Mouse (Mus musculus) hematopoietic stem cell, adult 5-6 weeks (primary cell): ENCODE measurements around the gene Stk32c. TPM values are rescaled to one million over a fixed set of nuclear protein-coding genes. Genes with fewer than 3 reads are reported as not detected.

ENCODE experiments used
- ATAC-seq, 2 experiments: fragments of 125-278 bp in 1 of 2; replicated peaks in 1 of 2; 2 replicates each; pipeline ENCODE4 v1.8.0; 2016 to 2017; ENCODE audit warnings: inconsistent platforms in 2 of 2, mild to moderate bottlenecking in 2 of 2, moderate number of reproducible peaks in 2 of 2, low read depth in 1 of 2, moderate TSS enrichment in 1 of 2; ENCODE audit not compliant: low FRiP score in 2 of 2, poor library complexity in 2 of 2, severe bottlenecking in 2 of 2, insufficient read depth in 1 of 2, low TSS enrichment in 1 of 2
- total RNA-seq: library from RNA; stranded (forward); fragments of 172-1452, 232-1000 nt; gene quantifications from 2 replicates; pipeline ENCODE4 v1.2.3, GENCODE M21; 2017

Gene Stk32c
- total RNA-seq, 1 experiment from 2014 or later: not detected

GRCm38 (mm10) chr7:139092676-139093075 lies 120.4 kb downstream of the Stk32c start:
- no peak for ATAC-seq

DNA sequence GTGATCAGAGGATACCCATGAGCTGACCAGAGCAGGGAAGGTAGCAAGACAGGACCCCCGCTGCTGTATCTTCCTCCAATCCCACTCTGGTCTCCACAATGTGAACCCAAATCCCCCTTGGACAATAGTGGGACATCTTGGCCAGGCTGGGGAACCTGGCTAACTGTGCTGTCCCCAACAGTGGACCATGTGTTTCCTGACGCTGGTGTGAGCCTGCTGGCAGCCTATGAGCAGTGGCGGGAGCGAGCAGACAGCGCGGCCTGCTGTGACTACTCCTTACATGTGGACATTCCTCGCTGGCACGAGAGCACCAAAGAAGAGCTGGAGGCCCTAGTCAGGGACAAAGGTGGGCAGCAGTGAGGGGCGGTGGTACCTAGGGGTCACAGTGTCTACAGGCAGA lies 121.4 kb downstream of the Stk32c start:
- ATAC-seq: no peak

GRCm38 (mm10) chr7:139089892-139090874 lies 122.9 kb downstream of the Stk32c start:
- no peak for ATAC-seq

- ATAC-seq: no peak
Measured at GRCm38 (mm10) chr7:139087801-139088200, 125.3 kb downstream of the Stk32c start.

DNA sequence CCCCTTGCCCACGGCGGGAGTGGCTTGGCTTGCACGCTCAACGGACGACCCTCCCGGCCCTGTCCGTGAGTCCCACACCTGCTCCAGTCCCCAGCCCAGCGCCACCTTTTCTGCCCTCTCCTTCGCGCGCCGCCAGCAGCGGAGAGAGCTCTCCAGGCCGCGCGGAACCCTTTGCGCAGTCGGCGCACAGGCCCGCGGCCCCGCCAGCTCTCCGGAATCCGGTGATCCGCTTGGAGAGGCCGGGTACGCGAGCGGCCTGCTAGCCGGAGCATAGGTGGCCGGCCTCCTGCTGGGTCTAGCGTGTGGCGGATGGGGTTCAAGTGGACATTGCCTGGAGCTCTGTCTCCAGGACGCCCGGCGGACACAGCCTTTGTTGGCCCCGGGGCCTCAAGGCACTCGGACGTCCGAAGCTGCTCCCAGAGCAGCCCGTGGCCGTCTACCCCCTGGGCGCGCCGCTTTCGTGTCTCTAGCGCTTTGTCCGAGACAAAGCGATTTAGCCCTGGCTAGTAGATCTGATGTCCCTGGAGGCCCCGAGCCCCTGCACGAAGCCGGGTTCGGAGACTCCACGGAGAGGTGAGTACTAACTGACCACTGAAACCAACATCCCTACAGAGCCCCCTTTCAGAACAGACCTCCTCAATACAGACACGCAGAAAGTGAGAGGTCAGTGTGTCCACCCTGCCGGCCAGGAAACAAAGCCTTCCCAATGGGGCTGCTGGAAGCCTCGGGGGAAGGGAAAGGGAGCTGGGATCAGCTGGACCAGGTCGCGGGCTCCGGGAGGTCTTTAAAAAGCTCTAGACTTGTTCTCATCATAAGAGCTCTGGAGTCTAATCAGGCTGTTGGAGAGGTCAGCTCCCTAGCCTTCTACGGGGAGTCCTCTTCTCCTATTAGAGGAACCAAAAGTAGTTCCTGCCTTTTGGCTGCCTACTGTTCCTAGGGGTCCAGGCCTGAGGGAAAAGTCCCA lies 126.6 kb downstream of the Stk32c start:
- ATAC-seq: no peak

DNA sequence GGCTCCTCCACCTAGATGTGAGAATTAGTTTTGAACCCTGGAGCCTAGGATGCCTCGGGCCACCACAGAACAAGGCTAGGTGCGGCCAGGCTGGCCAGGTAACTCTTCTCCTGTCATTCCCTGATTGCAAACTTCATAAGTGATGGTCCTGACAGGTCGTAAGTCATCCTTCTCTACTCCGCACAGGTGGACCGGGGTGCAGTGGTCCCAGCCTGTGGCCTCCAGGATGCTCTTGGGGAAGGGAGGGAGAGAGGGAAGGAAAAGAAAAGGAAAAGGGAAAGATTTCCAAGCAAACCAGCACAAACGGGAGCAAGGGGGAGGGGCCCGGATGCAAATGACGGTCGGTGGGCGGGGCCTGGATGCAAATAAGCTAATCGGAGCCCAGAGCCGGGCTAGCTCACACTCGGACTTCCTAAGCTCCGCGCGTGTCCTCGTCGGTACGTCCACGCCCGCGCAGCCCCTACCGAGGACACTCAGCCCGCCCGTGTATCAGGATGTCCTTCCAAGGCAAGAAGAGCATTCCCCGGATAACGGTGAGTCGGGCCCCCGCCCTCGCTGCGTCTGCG lies 127.4 kb downstream of the Stk32c start, which contains the start of gene Dpysl4:
Dpysl4 (plus strand) TSS at position 373 of the 566 bp plus-strand sequence.
- ATAC-seq: no peak

- no peak for ATAC-seq
Measured at GRCm38 (mm10) chr7:139084316-139084715, 128.8 kb downstream of the Stk32c start.

DNA sequence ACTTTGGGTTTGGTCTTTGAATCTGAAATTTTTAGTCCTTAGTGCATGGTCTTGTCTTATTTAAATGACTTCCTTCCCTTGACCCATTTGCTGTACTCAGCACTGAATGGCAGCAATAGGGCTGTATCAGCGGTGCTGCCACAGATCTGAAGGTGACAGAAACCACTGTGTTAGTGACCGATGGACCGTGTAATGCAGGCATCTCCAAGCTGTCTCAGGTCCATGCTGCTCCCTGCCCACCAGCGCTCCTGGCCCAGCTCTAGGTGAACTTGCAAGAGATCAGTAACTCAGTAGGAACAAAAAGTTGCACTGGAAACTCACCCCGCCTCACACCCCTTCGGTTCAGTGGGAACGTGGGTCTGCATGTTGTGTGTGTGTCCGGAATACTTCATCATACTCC lies 130.8 kb downstream of the Stk32c start:
- no peak for ATAC-seq

DNA sequence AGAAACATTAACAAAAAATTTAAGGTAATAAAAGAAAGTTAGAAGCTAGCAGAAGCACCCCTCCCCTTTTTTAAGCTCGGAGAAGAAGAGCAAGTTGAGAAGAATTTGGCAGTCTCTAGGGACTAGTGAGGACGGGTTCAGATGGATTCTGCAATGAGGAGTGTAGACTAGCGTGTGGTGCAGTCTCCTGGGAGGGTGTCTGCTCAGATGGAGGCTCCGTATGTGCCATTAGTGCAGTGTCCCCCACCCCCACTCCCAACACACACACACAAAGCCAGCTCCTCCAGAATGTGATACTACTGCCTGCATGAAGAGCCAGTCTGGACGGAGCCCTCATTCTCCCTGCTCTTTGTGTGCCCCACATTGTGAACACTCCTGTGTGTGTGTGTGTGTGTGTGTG lies 131.9 kb downstream of the Stk32c start:
- no peak for ATAC-seq

DNA sequence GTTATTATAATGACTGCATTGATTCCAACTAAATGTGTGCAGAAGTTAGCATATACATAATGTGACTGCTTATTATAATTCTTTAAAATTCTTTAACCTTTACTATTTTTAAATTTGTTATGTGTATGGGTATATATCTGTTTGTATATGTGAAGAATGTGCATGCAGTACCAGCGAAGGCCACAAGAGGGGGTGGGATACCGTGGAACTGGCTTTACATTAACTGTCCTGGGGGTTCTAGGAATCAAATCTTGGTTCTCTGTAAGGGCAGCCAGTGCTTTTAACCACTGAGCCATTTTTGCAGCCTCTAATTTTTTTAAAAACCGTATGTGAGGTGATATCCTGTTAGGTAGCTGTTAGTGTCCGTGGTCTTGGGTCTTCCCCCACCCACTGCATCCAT lies 132.4 kb downstream of the Stk32c start:
- no peak for ATAC-seq

- ATAC-seq: no peak
Measured at GRCm38 (mm10) chr7:139079141-139079540, 134.0 kb downstream of the Stk32c start.

- no peak for ATAC-seq
Measured at GRCm38 (mm10) chr7:139078181-139078580, 134.9 kb downstream of the Stk32c start.

DNA sequence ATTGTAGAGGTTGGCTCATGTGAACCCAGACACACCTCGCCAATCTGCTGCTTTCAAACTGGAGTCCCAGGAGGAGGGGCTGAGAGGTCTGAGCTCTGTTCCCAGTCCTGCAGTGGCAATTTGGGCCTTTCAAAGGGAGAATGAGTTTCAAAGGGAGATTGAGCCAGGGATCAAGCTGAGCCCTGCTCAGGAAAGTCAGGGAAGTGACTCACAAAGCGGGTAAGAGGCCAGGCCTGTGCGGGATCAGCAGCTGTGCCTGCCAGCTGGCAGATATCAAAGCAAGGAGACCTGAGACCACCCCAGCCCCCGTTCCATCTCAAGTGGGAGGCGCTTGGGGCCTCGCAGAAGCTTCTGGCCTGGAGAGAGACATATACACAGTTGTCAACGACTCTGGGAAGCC lies 135.8 kb downstream of the Stk32c start:
- no peak for ATAC-seq

DNA sequence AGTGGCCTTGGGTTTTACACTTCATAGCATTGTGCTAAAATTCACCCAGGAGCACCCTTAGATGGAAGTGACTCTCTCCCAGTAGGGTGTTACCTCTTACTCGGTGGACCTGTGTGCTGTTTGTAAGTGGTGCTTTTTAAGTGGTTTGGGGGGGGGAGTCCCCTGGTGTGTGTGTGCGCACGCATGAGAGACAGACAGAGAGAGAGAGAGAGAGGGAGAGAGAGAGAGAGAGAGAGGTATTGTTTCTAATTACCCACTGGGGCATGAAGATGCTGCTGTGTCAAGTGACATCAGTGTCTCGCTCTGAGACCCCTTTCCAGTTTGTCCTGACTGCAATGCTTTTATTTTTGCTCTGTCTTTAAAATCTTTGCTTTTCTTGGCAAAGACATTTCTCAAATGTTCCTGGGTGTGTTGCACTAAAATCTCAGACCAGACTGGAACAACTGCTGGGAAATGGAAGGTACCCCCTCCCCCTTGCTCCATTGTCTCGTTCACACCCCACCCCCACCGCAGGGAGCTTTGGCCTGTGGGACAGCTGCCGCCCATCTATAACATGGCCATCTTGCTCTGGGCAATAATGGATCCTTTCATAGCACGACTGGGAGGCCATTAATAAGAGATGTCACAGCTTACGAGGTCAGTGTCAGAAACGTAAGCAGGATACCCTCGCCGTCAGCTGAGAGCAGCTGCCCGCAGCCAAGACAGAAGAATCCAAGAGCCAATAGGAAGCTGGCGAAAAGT lies 137.9 kb downstream of the Stk32c start:
- no peak for ATAC-seq

DNA sequence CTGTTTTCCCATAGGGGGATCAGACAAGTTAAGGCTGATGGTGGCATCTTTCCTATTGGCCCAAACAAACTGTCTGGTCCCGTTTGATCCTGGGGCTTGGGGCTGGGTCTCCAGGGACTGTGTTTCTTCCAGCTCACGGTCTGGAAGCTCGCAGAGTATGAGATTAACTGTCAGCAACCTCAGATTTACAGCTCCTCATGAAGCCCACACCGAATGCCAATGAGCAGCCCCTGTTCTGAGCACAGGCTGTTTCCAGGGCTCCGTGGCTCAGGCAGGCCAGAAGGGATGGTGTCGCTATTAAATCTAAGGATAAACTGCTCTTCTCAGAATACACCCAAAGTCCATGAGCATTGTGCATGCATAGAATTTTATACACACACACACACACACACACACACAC lies 138.9 kb downstream of the Stk32c start:
- no peak for ATAC-seq

DNA sequence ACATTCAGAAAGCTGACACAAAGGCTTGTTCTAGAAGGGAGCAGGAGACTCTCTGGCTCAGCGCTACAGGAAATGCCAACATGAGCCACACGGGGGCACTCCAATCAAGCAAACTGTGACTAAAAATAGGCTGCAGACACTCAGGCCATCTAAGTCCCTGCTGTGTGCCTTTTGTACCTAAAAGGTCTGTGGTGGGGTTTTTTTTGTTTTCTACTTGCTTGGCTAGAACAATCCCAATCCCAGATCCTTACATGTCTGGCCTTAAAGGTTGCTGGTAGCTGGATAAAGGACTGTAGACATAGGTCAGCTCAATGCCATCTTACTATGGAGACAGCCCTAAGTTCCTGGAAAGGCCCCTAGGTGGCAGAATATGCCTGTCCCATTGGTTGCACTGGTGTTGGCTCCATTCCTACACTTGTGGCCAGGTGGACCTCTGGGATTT lies 144.9 kb downstream of the Stk32c start:
- ATAC-seq: peak; percentile 73 to 84

DNA sequence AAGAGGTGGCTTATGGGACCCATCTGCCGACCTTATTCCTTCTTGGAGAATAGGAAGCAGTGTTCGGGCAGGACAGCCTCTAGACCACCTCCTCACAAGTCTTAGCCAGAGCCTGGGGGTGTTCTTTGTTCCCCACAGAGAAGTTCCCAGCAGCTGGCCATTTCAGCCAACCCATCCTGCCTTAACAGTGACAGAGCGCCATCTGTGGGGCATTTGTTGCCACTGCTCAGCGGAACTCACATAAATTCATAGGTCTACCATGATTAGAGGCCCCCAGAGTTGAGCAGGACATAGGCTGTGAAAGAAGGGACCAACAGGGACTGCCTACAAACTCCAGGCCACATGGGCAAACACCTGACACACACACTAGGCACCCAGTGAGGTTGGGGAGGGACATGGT lies 149.7 kb downstream of the Stk32c start:
- 0 out of 4 replicates have a peak, but pooled peaks of 1 of the 2 experiments have one; percentile 49 for ATAC-seq
